In genomic region chr2:157913204-157913636, GRCm38 (mm10) we compare ENCODE assay signal across 9 mouse cellular contexts. TPM values are rescaled to one million over a fixed set of nuclear protein-coding genes. Genes with fewer than 3 reads are reported as not detected.
DNase-seq lines count a peak whose midpoint lies in the region; ATAC-seq and TF ChIP-seq lines count a peak whose summit lies in the region.
"Had no signal": no experiment of that assay in that cellular context is flagged by ENCODE, and none has a peak within 500 bp of the region (broad histone marks: within the 10 kb centered on the region; RNA-seq: fewer than 3 reads in every experiment).

No protein-coding gene starts in this region.

- peak; percentile 16 to 24 for DNase-seq in monocyte, adult 2 months (ENCODE audit: low read depth in 1 of 2, low spot score in 2 of 2)
- DNase-seq in embryonic facial prominence, embryonic 10.5 days (ENCODE audit: low spot score), result peak; percentile 91
- DNase-seq in heart, embryonic 10.5 days (ENCODE audit: low spot score), result peak; percentile 92
- DNase-seq in kidney, adult 8-10 months, result peak; percentile 68 to 83
- DNase-seq in lung, adult 2 months, result peak; percentile 70
- peak; percentile 78 for DNase-seq in thymus, postnatal 14 days

- no peak for TF ChIP-seq POLR2A in lung, adult 2 months (IDR thresholded peaks at IDR 0.05; ENCODE audit: borderline replicate concordance, extremely low read depth, low read depth, low read length)

- no peaks in the 10 kb centered on the region for H3K36me3 ChIP-seq in embryonic facial prominence, embryonic 10.5 days (replicated peaks)
- H3K36me3 ChIP-seq in heart, embryonic 10.5 days, result no peaks in the 10 kb centered on the region
- no peaks in the 10 kb centered on the region for H3K36me3 ChIP-seq in neural tube, embryonic 15.5 days

- peak overlapping the region; percentile 87 for H3K4me2 ChIP-seq in neural tube, embryonic 15.5 days

- H3K27ac ChIP-seq in embryonic facial prominence, embryonic 10.5 days (replicated peaks), result no peak overlapping the region
- no peak overlapping the region for H3K27ac ChIP-seq in heart, embryonic 10.5 days
- H3K27ac ChIP-seq in neural tube, embryonic 15.5 days (replicated peaks), result peak overlapping the region; percentile 63

- H3K9ac ChIP-seq in neural tube, embryonic 15.5 days (replicated peaks), result peak overlapping the region; percentile 30; the same call in 1 of the 2 replicates

- no peak overlapping the region for H3K4me3 ChIP-seq in embryonic facial prominence, embryonic 10.5 days
- H3K4me3 ChIP-seq in heart, embryonic 10.5 days, result no peak overlapping the region
- no peak overlapping the region for H3K4me3 ChIP-seq in lung, adult 2 months (replicated peaks; ENCODE audit: extremely low read depth, low read depth, low read length)
- H3K4me3 ChIP-seq in neural tube, embryonic 15.5 days (replicated peaks), result peak overlapping the region; percentile 69

- peaks cover 55% of the 10 kb centered on the region for H3K27me3 ChIP-seq in embryonic facial prominence, embryonic 10.5 days (replicated peaks; ENCODE audit: low read depth, poor library complexity, severe bottlenecking)
- H3K27me3 ChIP-seq in heart, embryonic 10.5 days (ENCODE audit: insufficient read depth, poor library complexity, severe bottlenecking), result peaks cover 71% of the 10 kb centered on the region
- peaks cover 20% of the 10 kb centered on the region; the same call in 1 of the 2 replicates for H3K27me3 ChIP-seq in neural tube, embryonic 15.5 days (replicated peaks)

- ATAC-seq in monocyte, adult 5-6 weeks (replicated peaks; ENCODE audit: insufficient number of reproducible peaks, low FRiP score, low TSS enrichment, poor library complexity, severe bottlenecking), result no peak; the same call in 1 of the 2 replicates
- no peak for ATAC-seq in neural tube, embryonic 15.5 days (ENCODE audit: low FRiP score)

- peaks cover 11% of the 10 kb centered on the region for H3K4me1 ChIP-seq in embryonic facial prominence, embryonic 10.5 days
- H3K4me1 ChIP-seq in heart, embryonic 10.5 days, result peaks cover 7% of the 10 kb centered on the region
- no peaks in the 10 kb centered on the region for H3K4me1 ChIP-seq in lung, adult 2 months (ENCODE audit: control insufficient read depth, insufficient read depth, low read length)
- peaks cover 59% of the 10 kb centered on the region for H3K4me1 ChIP-seq in neural tube, embryonic 15.5 days

- under 1% methylated on average over 16 of the region's 16 CpGs for WGBS in embryonic facial prominence, embryonic 10.5 days
- WGBS in heart, embryonic 10.5 days, result under 1% methylated on average over 16 of the region's 16 CpGs
- 1% methylated on average over 16 of the region's 16 CpGs for WGBS in lung, adult 2 months
- 1% methylated on average over 16 of the region's 16 CpGs for WGBS in neural tube, embryonic 15.5 days

- no peaks in the 10 kb centered on the region for H3K9me3 ChIP-seq in embryonic facial prominence, embryonic 10.5 days
- no peaks in the 10 kb centered on the region for H3K9me3 ChIP-seq in heart, embryonic 10.5 days
- H3K9me3 ChIP-seq in neural tube, embryonic 15.5 days (replicated peaks), result no peaks in the 10 kb centered on the region

- peak; percentile 18; the same call in 1 of the 2 replicates for TF ChIP-seq CTCF in lung, adult 2 months (IDR thresholded peaks at IDR 0.05; ENCODE audit: insufficient read depth, low read length)

RNA-seq across cellular contexts. Expression of gene Vstm2l, which starts 1.2 kb away (rescaled TPM):
- total RNA-seq in monocyte, adult 5-6 weeks (2017), result not detected in 3 replicates
- 0.21 and 0.46 TPM in 2 replicates for polyA plus RNA-seq in embryonic facial prominence, embryonic 10.5 days (2016; fragmentation: Nextera tagmentation; extraction: Ambion mirVana)
- polyA plus RNA-seq in heart, embryonic 10.5 days (2016; fragmentation: Nextera tagmentation; extraction: Ambion mirVana), result 0.09 TPM in 1 of 2 replicates, not detected in the other
- not detected in 2 replicates for polyA plus RNA-seq in lung, adult 2 months (2012; rRNA removed)
- polyA plus RNA-seq in neural tube, embryonic 15.5 days (2015; fragmentation: Nextera tagmentation; extraction: Ambion mirVana), result 31.2 and 42.9 TPM in 2 replicates
- total RNA-seq: neutrophil, adult 5-6 weeks had no signal

Comparison
In these comparisons a context has a peak if more than half of its experiments do, and no peak if none do; other contexts are left out.
1. DNase-seq: peak in every context shown above with its lines; median percentile 92 in heart, embryonic 10.5 days; 91 in embryonic facial prominence, embryonic 10.5 days; 78 in thymus, postnatal 14 days; 76 in kidney, adult 8-10 months; 70 in lung, adult 2 months; 20 in monocyte, adult 2 months.
2. RNA of gene Vstm2l, which starts 1.2 kb away (polyA plus RNA-seq): 31.2 to 42.9 TPM in neural tube, embryonic 15.5 days; 0.21 to 0.46 TPM in embryonic facial prominence, embryonic 10.5 days, 0.09 TPM in heart, embryonic 10.5 days and not detected in lung, adult 2 months; every median in the first group is over 10 times any median in the second.